Mouse (Mus musculus) mouse embryonic stem cell (cell line): ENCODE results near the gene Slc22a23.

Experiments
- in situ Hi-C, 2 experiments: fragments of 300-500 bp; cut with MboI; formaldehyde crosslinking; loops; 1 replicate in 1 of 2; 3 replicates in 1 of 2; pipeline ENCODE4 v1.14.3; 2019 to 2020; ENCODE audit warnings: low sequenced_read_pairs in 2 of 2, low pct_unique_long_range_greater_than_20kb in 1 of 2, mixed read lengths in 1 of 2; ENCODE audit not compliant: unreplicated experiment in 1 of 2

Slc22a23 gene

DNA sequence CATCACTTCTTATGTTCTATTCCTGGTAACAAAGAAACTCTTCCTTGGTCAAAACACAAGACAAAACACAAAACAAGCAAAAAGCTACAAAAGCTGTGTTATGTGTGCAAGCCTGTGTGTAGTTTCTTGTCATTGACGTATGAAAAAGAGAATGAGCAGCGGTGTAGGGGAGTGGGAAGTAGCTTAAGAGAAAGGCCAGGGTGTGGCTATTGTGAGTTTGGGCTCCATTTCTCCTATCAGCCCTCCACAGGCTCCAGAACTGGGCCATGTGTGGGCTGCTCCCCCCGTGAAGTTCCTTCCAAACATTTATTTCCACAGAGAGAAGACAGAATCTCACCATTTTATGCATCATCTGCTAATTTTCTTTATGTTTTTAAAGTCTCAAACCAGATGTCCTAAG is 91.2 kb downstream of the Slc22a23 start:
- in situ Hi-C loops, result no loop called here

DNA sequence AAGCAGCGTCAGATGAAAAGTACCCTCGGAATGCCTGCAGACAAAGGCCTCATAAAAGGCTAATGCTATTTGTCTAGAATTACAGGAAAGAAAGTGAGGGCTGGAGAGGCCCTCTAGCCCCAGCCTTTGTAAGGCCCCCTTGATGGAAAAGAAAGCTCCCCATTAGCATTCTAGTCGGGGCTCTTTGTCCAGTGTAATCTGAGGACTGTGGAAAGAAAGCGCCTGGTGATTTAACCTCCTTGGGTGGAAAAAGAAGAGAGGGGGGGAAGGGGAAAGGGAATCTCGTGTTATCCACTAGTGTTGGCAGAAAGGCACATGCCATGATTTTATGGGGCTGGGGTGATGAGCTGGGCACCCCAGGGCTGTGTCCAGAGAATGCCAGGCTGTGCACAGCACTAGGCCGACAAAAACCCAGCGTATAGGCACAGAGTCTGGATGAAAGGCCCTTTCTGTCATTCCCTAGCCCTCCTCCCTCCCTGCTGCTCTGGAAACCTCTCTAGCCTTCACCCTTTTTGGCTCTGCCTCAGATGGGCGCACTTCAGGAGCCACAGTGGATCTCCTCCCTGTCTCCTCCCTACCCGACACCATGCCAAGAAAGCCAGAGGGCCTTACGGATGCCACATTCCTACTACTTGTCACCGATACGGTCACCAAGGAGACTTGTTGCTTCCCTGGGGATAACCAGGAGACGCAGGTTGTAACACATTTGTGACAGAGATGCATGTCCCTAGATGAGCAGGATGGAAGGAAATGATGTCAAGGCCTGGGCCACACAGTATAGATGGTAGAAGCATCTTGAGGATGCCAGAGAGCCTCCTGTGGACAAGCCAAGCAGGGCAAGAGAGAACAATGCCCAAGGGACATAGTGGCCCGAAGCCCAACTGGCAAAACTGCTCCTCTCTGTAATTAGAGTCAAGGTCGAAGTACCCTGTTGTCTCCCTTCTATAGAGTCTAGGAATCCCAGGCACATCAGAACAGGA is 95.8 kb downstream of the Slc22a23 start:
- in situ Hi-C loops, result no loop called here

GRCm38 (mm10) chr13:34248107-34248506 is 96.9 kb downstream of the Slc22a23 start:
- in situ Hi-C loops, result no loop called here

GRCm38 (mm10) chr13:34246821-34247220 is 98.2 kb downstream of the Slc22a23 start:
- in situ Hi-C loops, result no loop called here

DNA sequence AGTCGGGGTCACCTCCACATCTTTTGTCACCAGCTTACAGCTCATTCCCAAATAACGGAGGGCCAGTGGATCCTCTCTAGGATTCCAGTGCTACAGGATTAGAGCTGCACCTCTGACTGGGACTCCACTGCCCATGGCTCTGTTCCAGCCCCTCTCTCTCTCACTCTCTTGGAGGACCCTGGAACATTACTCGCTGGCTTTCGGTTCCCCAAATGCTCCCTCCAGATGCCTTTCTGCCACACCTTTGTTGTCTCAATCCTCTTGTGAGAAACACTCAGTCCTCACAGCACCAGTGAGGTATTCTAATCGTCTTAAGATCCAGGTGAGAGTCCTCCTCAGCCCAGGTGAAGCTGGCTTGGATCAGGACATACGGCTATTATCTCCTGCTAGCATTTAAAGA is 99.8 kb downstream of the Slc22a23 start:
- in situ Hi-C loops, result no loop called here

- in situ Hi-C loops, result no loop called here
Measured at GRCm38 (mm10) chr13:34244186-34244585, 100.8 kb downstream of the Slc22a23 start.

DNA sequence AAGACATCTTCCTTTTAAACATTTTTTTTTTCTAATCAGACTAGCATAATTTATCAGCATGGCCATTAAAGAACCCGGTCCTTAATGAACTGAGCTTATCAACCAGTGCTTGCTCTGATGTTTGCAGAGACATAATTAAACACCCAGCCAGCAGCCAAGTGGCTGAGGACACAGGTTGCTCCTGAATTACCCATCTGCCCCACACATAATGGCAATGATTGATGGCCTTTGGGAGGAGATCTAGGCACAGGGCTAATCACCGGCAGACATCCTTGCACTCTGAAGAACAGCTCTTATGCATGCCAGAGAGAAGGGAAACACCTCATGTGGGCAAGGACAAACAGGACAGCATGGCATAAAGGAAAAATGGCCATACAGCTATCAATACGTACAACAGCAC is 102.8 kb downstream of the Slc22a23 start:
- in situ Hi-C loops, result no loop called here

DNA sequence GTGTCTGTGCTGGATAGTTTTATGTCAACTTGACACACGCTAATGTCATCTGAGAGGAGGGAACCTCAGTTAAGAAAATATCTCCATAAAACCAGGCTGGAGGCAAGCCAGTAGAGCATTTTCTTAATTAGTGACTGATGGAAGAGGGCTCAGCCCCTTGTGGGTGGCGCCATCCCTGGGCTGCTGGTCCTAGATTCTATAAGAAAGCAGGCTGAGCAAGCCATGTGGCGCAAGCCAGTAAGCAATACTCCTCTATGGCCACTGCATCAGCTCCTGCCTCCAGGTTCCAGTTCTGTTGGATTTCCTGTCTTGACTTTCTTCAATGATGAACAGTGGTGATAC is 104.9 kb downstream of the Slc22a23 start:
- in situ Hi-C loops, result no loop called here

- in situ Hi-C loops, result no loop called here
Measured at GRCm38 (mm10) chr13:34239371-34240086, 105.5 kb downstream of the Slc22a23 start.

DNA sequence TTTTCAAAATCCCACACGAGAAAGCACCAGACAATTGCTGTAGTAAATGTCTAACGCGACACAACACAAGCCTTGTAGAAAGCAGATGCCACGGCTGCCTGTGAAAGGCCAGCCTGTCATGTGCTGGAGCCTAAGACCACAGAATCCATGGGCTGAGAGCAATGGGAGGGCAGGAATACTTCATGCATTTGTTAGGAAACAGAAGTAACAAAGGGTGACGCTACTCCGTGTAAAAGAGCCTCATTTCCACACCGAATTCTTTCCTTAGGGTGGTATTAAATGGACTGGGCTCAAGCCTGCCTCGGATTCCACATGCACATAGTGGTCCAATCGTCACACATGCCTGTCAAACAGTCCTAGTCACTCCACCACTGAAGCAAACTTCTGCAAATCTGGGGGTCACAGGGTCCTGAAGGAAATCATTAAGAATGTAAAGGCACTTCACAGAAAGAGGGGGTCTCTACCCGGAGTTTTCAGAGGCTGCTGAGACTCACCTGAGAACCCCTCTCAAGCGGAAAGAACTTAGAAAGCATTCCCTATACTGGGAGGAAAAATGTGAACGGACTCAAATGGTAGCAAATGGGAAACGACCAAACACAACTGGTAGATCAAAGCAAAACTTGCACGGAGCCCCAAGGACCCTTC is 106.2 kb downstream of the Slc22a23 start:
- in situ Hi-C loops, result no loop called here

DNA sequence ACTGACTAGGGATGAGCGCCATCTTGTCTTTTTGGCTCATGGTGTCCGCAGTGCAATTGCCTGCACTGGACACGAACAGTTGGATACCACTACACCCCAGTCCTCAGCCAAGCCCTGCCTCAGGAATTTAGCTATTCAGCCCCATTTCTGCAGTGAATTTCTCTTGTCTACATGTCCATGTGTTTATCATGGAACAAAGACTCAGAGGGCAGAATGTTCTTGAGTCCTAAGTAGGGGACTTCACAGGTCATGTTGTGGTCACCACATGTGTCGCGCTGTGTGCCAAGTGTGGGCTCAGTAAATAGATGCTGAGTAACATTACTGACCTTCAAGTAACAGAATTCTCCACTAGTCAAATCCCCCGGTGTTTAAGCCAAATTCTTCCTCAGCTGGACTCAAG is 109.9 kb downstream of the Slc22a23 start:
- in situ Hi-C loops, result no loop called here

GRCm38 (mm10) chr13:34234439-34234838 is 110.5 kb downstream of the Slc22a23 start:
- in situ Hi-C loops, result no loop called here

DNA sequence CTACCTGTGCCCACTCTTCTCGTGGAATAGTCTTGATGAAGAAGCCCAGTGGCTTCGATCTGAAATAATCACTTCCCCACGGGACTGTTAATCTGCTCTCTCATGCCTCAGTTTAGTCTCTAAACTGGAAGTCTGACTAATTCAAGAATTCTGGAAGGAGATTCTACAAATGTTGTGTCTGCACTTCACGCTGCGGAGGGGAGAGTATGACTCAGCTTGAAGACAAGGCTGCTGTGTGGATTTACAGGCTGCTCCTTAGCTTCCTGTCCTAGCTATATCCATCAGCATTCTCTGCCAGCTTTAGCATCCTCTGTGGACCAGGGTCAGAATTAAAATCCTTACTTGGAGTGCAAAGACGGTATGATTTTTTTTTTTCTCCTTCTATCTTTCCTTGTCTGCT is 112.0 kb downstream of the Slc22a23 start:
- in situ Hi-C loops, result no loop called here

GRCm38 (mm10) chr13:34228905-34229304 is 116.1 kb downstream of the Slc22a23 start:
- in situ Hi-C loops, result no loop called here

DNA sequence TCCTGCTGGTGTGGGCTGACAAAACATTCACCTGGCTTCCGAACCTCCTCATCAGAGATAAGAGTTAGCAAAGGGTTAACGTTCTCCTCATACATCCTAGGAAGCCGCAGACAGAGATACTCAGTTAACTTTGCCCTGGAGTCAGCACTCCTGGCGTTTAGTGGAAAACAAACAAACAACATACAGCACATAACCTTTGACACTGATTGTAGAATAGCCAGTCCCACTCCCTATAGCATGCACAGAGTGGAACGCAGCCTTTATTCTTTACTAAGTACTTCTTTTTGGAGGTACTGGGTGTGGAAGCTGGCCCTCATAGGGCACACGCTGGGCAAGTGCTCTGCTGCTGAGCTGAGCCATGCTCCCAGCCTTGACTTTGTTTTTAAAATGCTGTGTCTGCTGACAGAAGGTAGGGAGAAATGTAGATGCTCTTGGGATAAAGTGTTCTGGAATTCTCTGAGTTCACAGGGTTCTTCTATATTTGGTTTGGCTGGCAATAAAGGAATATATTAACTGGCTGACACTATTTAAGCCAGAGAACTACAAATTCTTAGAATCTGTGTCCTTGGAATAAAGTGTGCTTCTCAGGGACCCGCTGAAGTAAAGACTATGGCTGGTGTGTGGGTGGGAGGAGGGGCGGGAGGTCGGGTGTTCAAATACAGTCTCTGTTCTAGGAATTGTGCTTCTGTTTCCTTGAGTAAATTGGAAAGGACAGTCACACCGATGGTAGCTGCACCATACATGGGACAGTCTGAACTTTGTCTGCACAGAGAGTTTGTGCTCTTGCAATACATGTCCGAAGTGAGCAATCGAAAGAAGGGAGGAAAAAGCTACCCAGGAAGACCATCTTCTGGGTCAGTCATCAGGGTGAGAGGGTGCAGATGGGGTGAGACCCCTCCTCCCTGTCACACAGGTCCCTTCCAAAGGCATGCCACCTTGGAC is 117.0 kb downstream of the Slc22a23 start:
- in situ Hi-C loops, result no loop called here

- in situ Hi-C loops, result no loop called here
Measured at GRCm38 (mm10) chr13:34226940-34227339, 118.0 kb downstream of the Slc22a23 start.

- in situ Hi-C loops, result no loop called here
Measured at GRCm38 (mm10) chr13:34222985-34223384, 122.0 kb downstream of the Slc22a23 start.

GRCm38 (mm10) chr13:34219728-34220127 is 125.3 kb downstream of the Slc22a23 start:
- in situ Hi-C loops, result no loop called here
